Mouse (Mus musculus) mesoderm, embryonic 11.5 days (tissue): Measurements from ENCODE around the gene Gart.

Source experiments
- DNase-seq: peaks from one replicate; pipeline ENCODE4 v3.0.0-alpha.2; 2012; ENCODE audit warnings: low read depth, low spot score

Gene Gart

DNA sequence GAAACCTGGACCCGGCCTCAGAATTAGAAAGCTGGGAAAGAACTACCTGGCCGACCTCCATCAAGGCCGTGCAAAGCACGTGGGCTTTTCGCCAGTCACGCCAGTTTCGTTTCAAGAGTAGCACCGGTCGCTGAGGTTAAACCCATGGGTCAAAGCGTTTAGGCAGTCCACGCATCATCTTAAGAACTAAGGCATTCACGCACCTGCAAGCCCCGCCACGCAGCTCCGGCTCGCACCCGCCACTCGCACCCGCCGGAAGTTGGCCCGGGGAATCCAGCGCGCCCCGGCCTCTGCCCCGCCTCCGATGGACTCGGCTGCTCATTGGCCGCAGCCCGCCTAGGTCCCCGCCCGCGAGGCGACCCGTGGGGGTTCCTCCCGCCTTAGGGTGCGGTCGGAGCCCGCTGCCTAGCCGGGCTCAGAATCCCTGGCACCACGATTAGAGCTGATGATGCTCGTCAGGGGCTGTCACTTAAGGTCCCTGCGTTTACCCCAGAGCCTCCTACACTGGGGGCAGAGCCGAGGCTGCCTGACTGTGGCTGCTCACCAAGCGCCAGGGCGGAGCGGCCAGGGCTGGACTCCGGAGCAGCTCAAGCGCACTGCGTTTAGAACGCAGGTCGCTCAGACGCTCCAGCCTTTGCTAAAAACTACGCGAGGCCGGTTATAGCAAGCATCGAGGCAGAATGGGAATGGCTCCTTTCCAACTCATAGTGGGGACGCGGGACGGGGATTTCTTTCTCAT is at the start of gene Gart:
Gene Gart, minus strand, starts transcription at position 272 of the 739 bp plus-strand sequence.
- DNase-seq, result peak; percentile 88

DNA sequence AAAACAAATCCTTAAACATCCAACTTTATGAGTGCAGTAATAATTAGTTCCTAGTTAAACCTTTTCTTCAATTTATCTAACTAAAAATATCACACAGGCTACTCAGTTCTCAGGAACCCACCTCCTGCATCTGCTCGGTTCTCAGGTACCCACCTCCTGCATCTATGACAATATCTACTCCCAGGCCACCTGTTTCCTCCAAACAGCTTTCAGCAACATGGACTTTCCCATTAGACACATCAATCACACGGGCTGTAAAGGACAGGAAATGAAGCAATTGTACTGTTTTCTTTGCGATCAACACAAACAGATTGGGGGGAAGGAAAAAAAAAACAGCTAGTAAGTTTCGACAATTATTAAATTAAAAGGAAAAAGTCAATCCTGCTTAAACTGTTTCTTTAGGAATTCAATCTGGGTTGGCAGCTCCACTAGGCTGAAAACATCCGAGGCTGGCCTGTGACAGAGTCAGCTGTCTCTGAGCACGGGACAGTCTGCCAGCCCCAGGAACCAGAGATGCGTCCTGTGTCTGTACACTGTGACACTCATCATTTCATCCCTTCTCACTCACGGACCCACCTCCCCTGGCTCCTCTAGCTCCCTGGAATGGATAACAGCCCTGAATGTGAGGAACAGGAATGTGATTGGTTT is 48.5 kb upstream of the Gart start:
- DNase-seq, result no peak

GRCm38 (mm10) chr16:91694455-91695084 is 47.8 kb upstream of the Gart start:
- DNase-seq, result peak; percentile 85

- DNase-seq, result no peak
Observed at GRCm38 (mm10) chr16:91689791-91690190, 43.0 kb upstream of the Gart start.

DNA sequence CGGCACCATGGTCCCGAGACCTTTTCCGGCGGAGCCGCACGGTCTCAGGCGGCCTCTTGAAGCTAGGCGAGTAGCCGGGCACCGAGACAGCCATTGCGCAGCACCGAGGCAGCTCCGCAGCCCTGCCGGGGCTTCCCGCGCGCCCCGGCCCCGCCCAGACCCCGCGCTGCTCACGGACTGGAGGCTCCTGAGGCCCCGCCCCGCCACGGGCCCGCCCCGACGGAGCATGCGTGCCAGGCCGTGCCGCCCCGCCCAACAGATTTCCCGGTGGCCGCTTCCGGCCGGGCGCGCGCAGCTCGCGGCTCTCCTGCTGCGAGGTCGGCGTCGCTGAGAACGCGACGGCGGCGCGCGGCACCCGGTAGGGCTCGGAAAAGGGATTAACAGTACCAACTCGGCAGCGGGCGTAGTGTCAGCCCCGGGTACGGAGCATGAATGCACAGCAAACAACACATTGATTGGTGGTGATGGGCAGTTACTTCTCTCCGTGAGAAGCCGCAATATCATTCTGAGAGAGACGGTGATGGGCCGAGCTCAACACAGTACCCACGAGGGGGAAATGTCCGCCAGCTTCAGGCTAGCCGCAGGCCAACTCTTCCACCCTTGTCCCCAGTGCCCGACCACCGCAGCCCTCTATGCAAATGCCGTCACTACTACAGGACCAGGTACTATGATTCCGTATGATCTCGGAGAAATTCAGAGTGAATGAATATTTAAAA is 42.0 kb upstream of the Gart start, which contains the start of gene Donson:
Gene Donson, minus strand, starts transcription at position 152 of the 716 bp plus-strand sequence.
- DNase-seq, result peak; percentile 91

DNA sequence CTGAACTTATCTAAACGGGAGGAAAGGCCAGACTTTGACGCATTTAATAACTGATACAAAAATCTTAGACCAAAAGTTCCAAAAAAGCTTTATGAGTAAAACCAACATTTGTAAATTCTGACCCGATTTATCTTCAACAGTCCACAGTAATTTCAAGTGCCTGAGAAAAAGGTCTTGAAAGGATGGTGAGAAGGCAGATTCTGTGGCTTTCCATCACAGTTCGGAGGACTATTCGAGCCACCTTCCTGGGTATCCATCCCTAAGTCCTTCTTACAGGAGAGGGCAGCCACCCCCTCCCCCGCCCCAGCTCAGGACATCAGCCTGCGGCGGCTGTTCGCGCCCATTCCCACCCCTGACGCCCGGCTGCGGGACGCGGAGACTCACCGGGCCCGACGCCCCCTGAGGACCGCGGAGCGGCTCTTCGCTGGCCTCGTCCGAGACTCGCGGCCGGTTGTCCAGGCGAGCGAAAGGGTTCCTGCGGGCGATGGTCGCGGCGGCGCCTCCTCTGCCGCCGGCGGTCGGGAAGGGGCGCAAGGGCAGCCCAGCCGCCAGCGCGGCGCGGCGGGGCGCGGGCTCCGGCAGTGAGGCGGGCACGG is 41.4 kb upstream of the Gart start:
- DNase-seq, result peak; percentile 43

DNA sequence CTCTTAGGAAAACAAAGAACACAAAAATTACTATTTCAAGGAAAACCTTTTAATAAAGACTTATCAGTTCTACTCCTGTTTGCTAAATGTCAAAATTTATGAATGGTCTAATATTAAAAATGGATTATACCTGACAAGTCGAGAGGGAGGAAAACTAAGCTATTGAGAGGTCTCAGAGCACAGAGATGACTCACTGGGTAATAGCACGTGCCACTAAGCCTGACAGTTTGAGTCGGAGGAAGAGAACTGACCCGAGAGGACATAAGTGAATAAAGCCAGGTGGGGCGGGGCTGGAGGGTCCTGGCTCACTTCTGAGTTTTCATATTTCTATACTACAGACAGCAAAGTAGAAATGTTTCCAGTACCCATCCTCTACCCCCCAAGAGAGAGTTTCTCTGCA is 39.6 kb upstream of the Gart start:
- no peak for DNase-seq

DNA sequence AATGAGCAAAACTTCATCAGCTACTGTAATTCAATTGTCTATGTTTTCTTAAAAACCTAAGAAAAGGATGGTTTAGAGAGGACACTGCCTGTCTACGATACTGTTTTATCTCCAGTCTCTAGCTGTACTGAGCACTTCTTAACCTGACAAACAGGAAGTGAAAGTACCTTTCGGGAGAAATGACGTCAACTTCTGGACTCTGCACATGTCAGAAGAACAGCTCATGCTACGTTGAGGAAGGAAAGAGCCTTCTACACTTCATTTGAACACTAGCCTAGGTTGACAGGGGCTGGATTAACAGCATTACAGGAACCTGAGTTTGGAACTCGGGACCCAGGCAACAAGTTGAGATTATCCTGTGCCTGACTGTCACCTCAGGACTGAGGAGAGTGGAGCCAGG is 38.8 kb upstream of the Gart start:
- no peak for DNase-seq

DNA sequence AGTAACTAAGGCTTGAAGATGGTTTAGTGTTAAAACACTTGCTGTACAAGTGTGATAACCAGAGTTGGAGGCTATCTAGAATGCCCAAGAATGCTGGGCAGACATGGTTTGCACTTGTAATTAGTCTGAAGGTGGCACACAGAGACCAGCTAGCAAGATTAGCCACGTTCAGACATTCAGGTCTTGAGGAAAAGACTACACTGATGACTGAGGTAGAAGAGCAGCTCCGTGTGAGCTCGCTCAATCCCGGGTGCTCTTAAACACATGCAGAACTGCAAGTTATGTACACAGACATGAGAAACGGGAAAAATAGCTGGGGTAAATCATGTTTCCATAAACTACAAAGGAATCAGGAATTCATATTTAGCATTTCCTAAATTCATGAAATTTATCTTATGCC is 33.9 kb upstream of the Gart start:
- DNase-seq, result no peak

GRCm38 (mm10) chr16:91678147-91678911 is 31.6 kb upstream of the Gart start:
- DNase-seq, result no peak

- DNase-seq, result no peak
Observed at GRCm38 (mm10) chr16:91674500-91674899, 27.7 kb upstream of the Gart start.

- DNase-seq, result no peak
Observed at GRCm38 (mm10) chr16:91663795-91664194, 17.0 kb upstream of the Gart start.

DNA sequence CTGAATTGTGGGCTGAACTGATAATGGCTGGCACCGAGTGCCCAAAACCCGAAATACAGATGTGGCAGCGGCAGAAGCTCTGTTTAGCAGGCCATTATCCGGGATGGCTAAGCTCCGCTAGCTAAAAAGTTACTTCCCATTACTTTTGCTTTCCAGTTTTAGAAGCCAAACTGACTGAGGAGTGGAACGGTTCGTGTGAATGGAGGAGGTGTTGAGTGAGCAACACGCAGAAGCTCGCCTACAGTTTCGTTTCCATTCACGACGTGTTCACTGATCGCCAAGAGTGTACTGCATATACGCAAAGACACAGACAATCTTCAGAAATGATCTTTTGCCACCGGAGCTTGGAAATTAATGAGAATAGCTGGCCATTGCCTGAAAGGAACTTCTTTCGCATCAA is 15.6 kb upstream of the Gart start:
- DNase-seq, result no peak

- no peak for DNase-seq
Observed at GRCm38 (mm10) chr16:91661397-91661796, 14.6 kb upstream of the Gart start.

- no peak for DNase-seq
Observed at GRCm38 (mm10) chr16:91659798-91660197, 13.0 kb upstream of the Gart start.

DNA sequence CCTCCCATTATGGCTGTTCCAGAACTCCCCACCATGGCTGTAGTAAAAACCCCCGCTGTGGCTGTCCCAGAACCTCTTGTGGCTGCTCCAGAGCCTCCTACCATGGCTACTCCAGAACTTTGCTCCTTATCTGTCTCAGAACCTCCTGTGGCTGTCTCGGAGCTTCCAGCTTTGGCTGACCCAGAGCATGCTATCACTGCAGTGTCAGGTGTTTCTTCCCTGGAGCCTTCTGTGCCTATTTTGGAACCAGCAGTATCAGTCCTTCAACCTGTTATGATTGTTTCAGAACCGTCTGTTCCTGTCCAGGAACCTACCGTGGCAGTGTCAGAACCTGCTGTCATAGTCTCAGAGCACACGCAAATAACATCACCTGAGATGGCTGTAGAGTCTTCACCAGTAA is 11.7 kb upstream of the Gart start:
- DNase-seq, result no peak

DNA sequence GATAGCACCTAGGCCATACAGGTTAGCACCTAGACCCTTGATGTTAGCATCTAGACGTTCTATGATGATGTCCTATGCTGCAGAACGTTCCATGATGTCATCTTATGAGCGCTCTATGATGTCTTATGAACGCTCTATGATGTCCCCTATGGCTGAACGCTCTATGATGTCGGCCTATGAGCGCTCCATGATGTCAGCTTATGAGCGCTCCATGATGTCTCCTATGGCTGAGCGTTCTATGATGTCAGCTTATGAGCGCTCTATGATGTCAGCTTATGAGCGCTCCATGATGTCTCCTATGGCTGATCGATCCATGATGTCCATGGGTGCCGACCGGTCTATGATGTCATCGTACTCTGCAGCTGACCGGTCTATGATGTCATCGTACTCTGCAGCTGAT is 10.5 kb upstream of the Gart start:
- no peak for DNase-seq

- no peak for DNase-seq
Observed at GRCm38 (mm10) chr16:91655285-91655684, 8.5 kb upstream of the Gart start.

DNA sequence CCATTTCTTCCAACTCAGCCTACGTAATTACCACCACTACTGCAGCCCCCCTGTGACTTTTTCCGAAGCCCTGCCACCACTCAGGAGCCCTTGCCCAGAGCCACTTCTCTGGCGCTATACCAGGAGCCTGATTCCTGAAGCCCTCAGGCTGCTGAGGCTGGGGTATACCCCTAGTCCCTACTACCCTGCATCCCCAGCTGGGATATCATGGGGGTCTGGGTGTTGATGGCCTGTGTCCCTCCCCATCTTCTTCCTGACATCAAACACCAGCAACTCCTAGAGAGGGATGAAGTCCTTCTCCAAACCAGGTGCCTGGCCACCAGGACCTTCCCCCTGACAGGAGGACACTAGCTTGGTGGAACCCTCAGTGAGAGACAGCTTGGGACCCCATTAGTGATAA is 5.4 kb upstream of the Gart start:
- DNase-seq, result no peak

DNA sequence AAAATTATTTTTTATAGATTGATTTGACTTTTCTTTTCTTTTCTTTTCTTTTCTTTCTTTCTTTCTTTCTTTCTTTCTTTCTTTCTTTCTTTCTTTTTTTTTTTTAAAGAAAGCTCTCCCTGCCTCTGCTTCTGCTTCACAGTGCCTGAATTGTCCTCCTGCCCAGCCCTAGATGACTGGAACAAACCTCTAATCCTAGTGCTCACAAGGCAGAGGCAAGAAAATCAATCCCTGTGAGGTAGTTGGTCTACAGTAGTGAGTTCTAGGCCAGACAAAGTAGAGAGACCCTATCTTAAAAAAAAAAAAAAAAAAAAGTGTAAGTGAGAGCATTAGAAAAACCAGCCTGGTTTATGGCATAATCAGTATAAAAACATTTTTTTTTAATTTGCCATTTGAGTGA is 3.0 kb upstream of the Gart start:
- no peak for DNase-seq

DNA sequence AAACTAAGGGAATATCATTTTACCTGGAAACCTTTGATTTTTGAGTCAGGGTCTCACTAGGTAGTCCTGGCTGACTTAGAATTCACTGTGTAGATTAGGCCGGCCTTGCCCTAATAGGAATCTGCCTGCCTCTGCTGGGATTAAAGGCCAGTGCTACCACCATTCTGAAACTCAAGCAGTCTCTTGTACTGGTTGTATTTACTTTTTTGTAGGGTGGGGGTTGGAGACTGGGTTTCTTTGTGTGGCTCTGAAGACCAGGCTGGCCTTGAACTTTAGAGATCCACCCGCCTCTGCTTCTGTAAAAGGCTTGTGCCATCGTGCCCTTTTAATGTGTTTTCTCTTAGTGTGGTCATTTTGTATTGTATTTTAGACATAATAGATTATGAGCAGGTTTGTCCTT is 2.5 kb upstream of the Gart start:
- DNase-seq, result no peak
